Mouse (Mus musculus) urinary bladder, postnatal 14 days (tissue): Measurements from ENCODE around the gene Stard3.

Experiments used
- DNase-seq: peaks from one replicate; pipeline ENCODE4 v3.0.0; 2021; ENCODE audit warnings: low spot score

Stard3 gene

GRCm38 (mm10) chr11:98397946-98398345 is 39.8 kb downstream of the Stard3 start:
- DNase-seq: no peak

- peak; percentile 86 for DNase-seq
Measured at GRCm38 (mm10) chr11:98400161-98400726, 42.1 kb downstream of the Stard3 start, which contains the start of gene Pgap3. Gene Pgap3 (minus strand): TSS chr11:98400490.

GRCm38 (mm10) chr11:98400816-98401215 is 42.6 kb downstream of the Stard3 start:
- no peak for DNase-seq

GRCm38 (mm10) chr11:98406621-98407020 is 48.5 kb downstream of the Stard3 start:
- no peak for DNase-seq

GRCm38 (mm10) chr11:98408872-98409271 is 50.7 kb downstream of the Stard3 start:
- no peak for DNase-seq

- peak; percentile 27 for DNase-seq
Measured at GRCm38 (mm10) chr11:98409341-98409822, 51.2 kb downstream of the Stard3 start.

- peak; percentile 86 for DNase-seq
Measured at GRCm38 (mm10) chr11:98412273-98412796, 54.2 kb downstream of the Stard3 start, which contains the start of gene Erbb2. Gene Erbb2 (plus strand): TSS chr11:98412470.

- DNase-seq: peak; percentile 44
Measured at GRCm38 (mm10) chr11:98412797-98413301, 54.7 kb downstream of the Stard3 start.

- DNase-seq: peak; percentile 35
Measured at GRCm38 (mm10) chr11:98413731-98414130, 55.6 kb downstream of the Stard3 start.

GRCm38 (mm10) chr11:98414162-98414561 is 56.0 kb downstream of the Stard3 start:
- DNase-seq: no peak

GRCm38 (mm10) chr11:98417074-98417473 is 58.9 kb downstream of the Stard3 start:
- DNase-seq: peak; percentile 38

- peak; percentile 3 for DNase-seq
Measured at GRCm38 (mm10) chr11:98418273-98418672, 60.1 kb downstream of the Stard3 start.

- DNase-seq: peak; percentile 85
Measured at GRCm38 (mm10) chr11:98418939-98419547, 60.9 kb downstream of the Stard3 start.

GRCm38 (mm10) chr11:98426592-98426991 is 68.4 kb downstream of the Stard3 start:
- DNase-seq: no peak

GRCm38 (mm10) chr11:98428436-98428835 is 70.3 kb downstream of the Stard3 start:
- no peak for DNase-seq
